Comparison of ENCODE assay signal across 29 mouse cellular contexts in genomic region chr6:65767911-65768310, GRCm38 (mm10). TPM values are rescaled to one million over a fixed set of nuclear protein-coding genes. Genes with fewer than 3 reads are reported as not detected.
DNase-seq lines count a peak whose midpoint lies in the region; ATAC-seq lines count a peak whose summit lies in the region.
"Had no signal": no experiment of that assay in that cellular context is flagged by ENCODE, and none has a peak within 500 bp of the region (broad histone marks: within the 10 kb centered on the region; RNA-seq: fewer than 3 reads in every experiment).

No protein-coding gene starts in this region.

- no peaks in the 10 kb centered on the region for H3K36me3 ChIP-seq in embryonic facial prominence, embryonic 10.5 days (replicated peaks)
- no peaks in the 10 kb centered on the region for H3K36me3 ChIP-seq in hindbrain, embryonic 12.5 days
- H3K36me3 ChIP-seq: embryonic facial prominence, embryonic 12.5 days; forebrain, embryonic 12.5 days; forebrain, embryonic 15.5 days; G1E; heart, embryonic 10.5 days; heart, embryonic 13.5 days; hindbrain, embryonic 15.5 days had no signal

- WGBS in embryonic facial prominence, embryonic 10.5 days = 76% methylated on average over 5 of the region's 5 CpGs
- WGBS in hindbrain, embryonic 12.5 days = 85% methylated on average over 5 of the region's 5 CpGs

- H3K9me3 ChIP-seq in embryonic facial prominence, embryonic 10.5 days = no peaks in the 10 kb centered on the region
- H3K9me3 ChIP-seq in hindbrain, embryonic 12.5 days (replicated peaks) = no peaks in the 10 kb centered on the region
- H3K9me3 ChIP-seq: embryonic facial prominence, embryonic 12.5 days; forebrain, embryonic 12.5 days; forebrain, embryonic 15.5 days; G1E; heart, embryonic 10.5 days; heart, embryonic 13.5 days; hindbrain, embryonic 15.5 days had no signal

- H3K27ac ChIP-seq in embryonic facial prominence, embryonic 10.5 days (replicated peaks) = no peak overlapping the region
- no peak overlapping the region for H3K27ac ChIP-seq in hindbrain, embryonic 12.5 days
- H3K27ac ChIP-seq: embryonic facial prominence, embryonic 12.5 days; forebrain, embryonic 12.5 days; forebrain, embryonic 15.5 days; heart, adult 2 months; heart, embryonic 10.5 days; heart, embryonic 13.5 days; hindbrain, embryonic 15.5 days had no signal

- no peaks in the 10 kb centered on the region for H3K27me3 ChIP-seq in embryonic facial prominence, embryonic 10.5 days (replicated peaks; ENCODE audit: low read depth, poor library complexity, severe bottlenecking)
- no peaks in the 10 kb centered on the region for H3K27me3 ChIP-seq in hindbrain, embryonic 12.5 days
- H3K27me3 ChIP-seq: CH12.LX; embryonic facial prominence, embryonic 12.5 days; forebrain, embryonic 12.5 days; forebrain, embryonic 15.5 days; heart, embryonic 13.5 days; hindbrain, embryonic 15.5 days had no signal

- no peak overlapping the region for H3K4me2 ChIP-seq in hindbrain, embryonic 12.5 days (replicated peaks)
- H3K4me2 ChIP-seq: embryonic facial prominence, embryonic 12.5 days; forebrain, embryonic 12.5 days; forebrain, embryonic 15.5 days; heart, embryonic 13.5 days; hindbrain, embryonic 15.5 days had no signal

- peaks cover 13% of the 10 kb centered on the region for H3K4me1 ChIP-seq in embryonic facial prominence, embryonic 10.5 days
- peaks cover 4% of the 10 kb centered on the region; the same call in 1 of the 2 replicates for H3K4me1 ChIP-seq in hindbrain, embryonic 12.5 days

- H3K4me3 ChIP-seq in embryonic facial prominence, embryonic 10.5 days = no peak overlapping the region
- H3K4me3 ChIP-seq in hindbrain, embryonic 12.5 days = no peak overlapping the region
- H3K4me3 ChIP-seq: embryonic facial prominence, embryonic 12.5 days; erythroblast, embryonic 14.5 days; forebrain, embryonic 12.5 days; forebrain, embryonic 15.5 days; heart, adult 2 months; heart, embryonic 10.5 days; heart, embryonic 13.5 days; hindbrain, embryonic 15.5 days had no signal

- no peak overlapping the region for H3K9ac ChIP-seq in hindbrain, embryonic 12.5 days
- H3K9ac ChIP-seq: embryonic facial prominence, embryonic 12.5 days; forebrain, embryonic 12.5 days; forebrain, embryonic 15.5 days; heart, embryonic 13.5 days; hindbrain, embryonic 15.5 days had no signal

- DNase-seq in embryo, embryonic 10 days (ENCODE audit: low spot score) = peak; percentile 21
- DNase-seq in embryo, embryonic 9.5 days (ENCODE audit: extremely low spot score) = no peak
- DNase-seq in R1 (ENCODE audit: low read depth, low spot score) = peak; percentile 52
- DNase-seq in embryonic facial prominence, embryonic 10.5 days (ENCODE audit: low spot score) = peak; percentile 47
- no peak for DNase-seq in neural tube, embryonic 10.5 days (ENCODE audit: extremely low spot score, low spot score)
- DNase-seq in frontal cortex, adult 2 months (ENCODE audit: extremely low spot score in 1 of 2, low spot score in 1 of 2) = no peak
- DNase-seq: adrenal gland, adult 8-10 months; adrenal gland, postnatal 25 days; B cell, adult 2 months; cerebellum, adult 18-20 months; cerebellum, adult 9-10 months; cerebellum, postnatal 25 days; gastrocnemius, postnatal 10 days; gastrocnemius, postnatal 36 days; heart, adult 2 months; heart, postnatal 14 days; heart, postnatal 4 days; kidney, adult 11 months had no signal

- ATAC-seq in hindbrain, embryonic 12.5 days (ENCODE audit: low FRiP score) = no peak
- ATAC-seq: activated CD4-positive, CD25-positive, alpha-beta regulatory T cell, adult 4 months; forebrain, embryonic 15.5 days had no signal

RNA-seq across cellular contexts. Expression of gene Prdm5, which starts 10.9 kb away (rescaled TPM):
- 20.8 and 22.2 TPM in 2 replicates for polyA plus RNA-seq in embryonic facial prominence, embryonic 10.5 days (2016; fragmentation: Nextera tagmentation; extraction: Ambion mirVana)
- polyA plus RNA-seq in hindbrain, embryonic 12.5 days (2016; fragmentation: Nextera tagmentation; extraction: Ambion mirVana) = 14.2 and 15.4 TPM in 2 replicates
- 4.7 and 5.6 TPM in 2 replicates for polyA plus RNA-seq in frontal cortex, adult 2 months (2012; rRNA removed)
- polyA plus RNA-seq: erythroblast, embryonic 14.5 days; G1E had no signal

Comparison
In these comparisons a context has a peak if more than half of its experiments do, and no peak if none do; other contexts are left out.
1. DNase-seq: peak in embryo, embryonic 10 days (single experiment), R1 (single experiment) and embryonic facial prominence, embryonic 10.5 days (single experiment); none in embryo, embryonic 9.5 days (single experiment), neural tube, embryonic 10.5 days (single experiment) and frontal cortex, adult 2 months (0 of 2).